Mouse (Mus musculus) E14TG2a.4 (cell line): ENCODE results near the gene Zfp791.

Experiments
- CTCF ChIP-seq: conservative IDR thresholded peaks from 2 replicates; pipeline ENCODE4 v1.5.1; 2014; ENCODE audit warnings: low read length
- NANOG ChIP-seq: IDR thresholded peaks from 2 replicates; pipeline ENCODE4 v1.6.1; 2014; ENCODE audit warnings: borderline replicate concordance, low read length, mixed read lengths
- POU5F1 ChIP-seq: IDR thresholded peaks from 2 replicates; pipeline ENCODE4 v1.6.1; 2014; ENCODE audit warnings: low read length, borderline replicate concordance

GRCm38 (mm10) chr8:85080214-85080531 lies 42.7 kb downstream of the Zfp791 start:
- TF ChIP-seq CTCF (no peak), POU5F1 (no peak), NANOG (no peak)
